Mouse (Mus musculus): ENCODE results near the gene Gm10273. TPM values are rescaled to one million over a fixed set of nuclear protein-coding genes. Genes with fewer than 3 reads are reported as not detected.
"Not testable (repeated sequence)": the region's sequence is repeated elsewhere in the genome, so short reads cannot be mapped to it uniquely, and the experiment has no call there.

Gene Gm10273
- polyA plus RNA-seq (2014; fragmentation: Nextera tagmentation; extraction: Ambion mirVana), result 2.8 and 3.4 TPM in 2 replicates

- not testable (repeated sequence) for ATAC-seq (ENCODE audit: low FRiP score, low TSS enrichment)
- 93% methylated on average over 12 of the region's 25 CpGs for WGBS
These were observed at the start of gene Gm10273 for GRCm38 (mm10) chr10:59395461-59395860. Gene Gm10273, plus strand, starts transcription at chr10:59395632.

GRCm38 (mm10) chr10:59346560-59346959 is 48.9 kb upstream of the Gm10273 start:
- no peak overlapping the region for H3K27ac ChIP-seq (ENCODE audit: low read depth, low read length)
- no peaks in the 10 kb centered on the region for H3K27me3 ChIP-seq (ENCODE audit: control insufficient read depth, insufficient read depth, low read length)
- 94% methylated on average over 2 of the region's 2 CpGs for WGBS
- H3K4me3 ChIP-seq (ENCODE audit: low read length), result no peak overlapping the region
- no peak overlapping the region for H3K9ac ChIP-seq (ENCODE audit: low read depth, low read length)
- no peak for ATAC-seq (ENCODE audit: low FRiP score, low TSS enrichment)
- H3K36me3 ChIP-seq (ENCODE audit: control insufficient read depth, insufficient read depth, low read length), result peaks cover 65% of the 10 kb centered on the region
- H3K9me3 ChIP-seq (ENCODE audit: control insufficient read depth, low read length), result no peaks in the 10 kb centered on the region
- no peaks in the 10 kb centered on the region for H3K4me1 ChIP-seq (ENCODE audit: control insufficient read depth, insufficient read depth, low read length)
- no peak overlapping the region for H3K4me2 ChIP-seq (replicated peaks; ENCODE audit: low read depth, low read length)

More at GRCm38 (mm10) chr10:59395461-59395860, at the start of gene Gm10273:
- not testable (repeated sequence) for H3K27ac ChIP-seq (ENCODE audit: low read depth, low read length); H3K4me3 ChIP-seq (ENCODE audit: low read length); H3K27me3 ChIP-seq (ENCODE audit: control insufficient read depth, insufficient read depth, low read length); H3K4me2 ChIP-seq (replicated peaks; ENCODE audit: low read depth, low read length); H3K4me1 ChIP-seq (ENCODE audit: control insufficient read depth, insufficient read depth, low read length); H3K9ac ChIP-seq (ENCODE audit: low read depth, low read length); H3K36me3 ChIP-seq (ENCODE audit: control insufficient read depth, insufficient read depth, low read length); H3K9me3 ChIP-seq (ENCODE audit: control insufficient read depth, low read length)

- WGBS, result 94% methylated on average over 9 of the region's 9 CpGs
- no peak for ATAC-seq (ENCODE audit: low FRiP score, low TSS enrichment)
- H3K27ac ChIP-seq (ENCODE audit: low read depth, low read length), result no peak overlapping the region
- H3K9ac ChIP-seq (ENCODE audit: low read depth, low read length), result no peak overlapping the region
- no peaks in the 10 kb centered on the region for H3K4me1 ChIP-seq (ENCODE audit: control insufficient read depth, insufficient read depth, low read length)
- no peak overlapping the region for H3K4me2 ChIP-seq (replicated peaks; ENCODE audit: low read depth, low read length)
- peaks cover 74% of the 10 kb centered on the region for H3K36me3 ChIP-seq (ENCODE audit: control insufficient read depth, insufficient read depth, low read length)
- H3K4me3 ChIP-seq (ENCODE audit: low read length), result no peak overlapping the region
- no peaks in the 10 kb centered on the region for H3K27me3 ChIP-seq (ENCODE audit: control insufficient read depth, insufficient read depth, low read length)
- H3K9me3 ChIP-seq (ENCODE audit: control insufficient read depth, low read length), result no peaks in the 10 kb centered on the region
These were observed 47.2 kb upstream of the Gm10273 start for GRCm38 (mm10) chr10:59348200-59348599.

GRCm38 (mm10) chr10:59349536-59349935 is 45.9 kb upstream of the Gm10273 start:
- Histone ChIP-seq H3K36me3 (ENCODE audit: control insufficient read depth, insufficient read depth, low read length) (peaks cover 69% of the 10 kb centered on the region), H3K9ac (ENCODE audit: low read depth, low read length) (no peak overlapping the region), H3K4me1 (ENCODE audit: control insufficient read depth, insufficient read depth, low read length) (no peaks in the 10 kb centered on the region), H3K9me3 (ENCODE audit: control insufficient read depth, low read length) (no peaks in the 10 kb centered on the region), H3K4me3 (ENCODE audit: low read length) (no peak overlapping the region), H3K27me3 (ENCODE audit: control insufficient read depth, insufficient read depth, low read length) (no peaks in the 10 kb centered on the region), H3K27ac (ENCODE audit: low read depth, low read length) (no peak overlapping the region), H3K4me2 (replicated peaks; ENCODE audit: low read depth, low read length) (no peak overlapping the region)
- 94% methylated on average over 2 of the region's 2 CpGs for WGBS
- ATAC-seq (ENCODE audit: low FRiP score, low TSS enrichment), result no peak

- no peaks in the 10 kb centered on the region for H3K4me1 ChIP-seq (ENCODE audit: control insufficient read depth, insufficient read depth, low read length)
- no peak overlapping the region for H3K9ac ChIP-seq (ENCODE audit: low read depth, low read length)
- ATAC-seq (ENCODE audit: low FRiP score, low TSS enrichment), result no peak
- 43% methylated on average over 1 of the region's 1 CpGs for WGBS
- no peak overlapping the region for H3K27ac ChIP-seq (ENCODE audit: low read depth, low read length)
- peaks cover 58% of the 10 kb centered on the region for H3K36me3 ChIP-seq (ENCODE audit: control insufficient read depth, insufficient read depth, low read length)
- no peak overlapping the region for H3K4me3 ChIP-seq (ENCODE audit: low read length)
- no peaks in the 10 kb centered on the region for H3K9me3 ChIP-seq (ENCODE audit: control insufficient read depth, low read length)
- H3K4me2 ChIP-seq (replicated peaks; ENCODE audit: low read depth, low read length), result no peak overlapping the region
- H3K27me3 ChIP-seq (ENCODE audit: control insufficient read depth, insufficient read depth, low read length), result no peaks in the 10 kb centered on the region
These were observed 42.4 kb upstream of the Gm10273 start for GRCm38 (mm10) chr10:59353065-59353464.

- H3K9ac ChIP-seq (ENCODE audit: low read depth, low read length), result no peak overlapping the region
- no peak overlapping the region for H3K4me2 ChIP-seq (replicated peaks; ENCODE audit: low read depth, low read length)
- no peaks in the 10 kb centered on the region for H3K9me3 ChIP-seq (ENCODE audit: control insufficient read depth, low read length)
- H3K4me3 ChIP-seq (ENCODE audit: low read length), result no peak overlapping the region
- peaks cover 49% of the 10 kb centered on the region for H3K36me3 ChIP-seq (ENCODE audit: control insufficient read depth, insufficient read depth, low read length)
- 83% methylated on average over 12 of the region's 12 CpGs for WGBS
- no peak for ATAC-seq (ENCODE audit: low FRiP score, low TSS enrichment)
- no peaks in the 10 kb centered on the region for H3K27me3 ChIP-seq (ENCODE audit: control insufficient read depth, insufficient read depth, low read length)
- H3K27ac ChIP-seq (ENCODE audit: low read depth, low read length), result no peak overlapping the region
- H3K4me1 ChIP-seq (ENCODE audit: control insufficient read depth, insufficient read depth, low read length), result no peaks in the 10 kb centered on the region
These were observed 41.3 kb upstream of the Gm10273 start for GRCm38 (mm10) chr10:59354120-59354519.

- H3K27me3 ChIP-seq (ENCODE audit: control insufficient read depth, insufficient read depth, low read length), result no peaks in the 10 kb centered on the region
- no peak overlapping the region for H3K4me3 ChIP-seq (ENCODE audit: low read length)
- no peaks in the 10 kb centered on the region for H3K4me1 ChIP-seq (ENCODE audit: control insufficient read depth, insufficient read depth, low read length)
- 39% methylated on average over 8 of the region's 8 CpGs for WGBS
- H3K9ac ChIP-seq (ENCODE audit: low read depth, low read length), result no peak overlapping the region
- H3K27ac ChIP-seq (ENCODE audit: low read depth, low read length), result no peak overlapping the region
- H3K9me3 ChIP-seq (ENCODE audit: control insufficient read depth, low read length), result no peaks in the 10 kb centered on the region
- peaks cover 47% of the 10 kb centered on the region for H3K36me3 ChIP-seq (ENCODE audit: control insufficient read depth, insufficient read depth, low read length)
- ATAC-seq (ENCODE audit: low FRiP score, low TSS enrichment), result no peak
- no peak overlapping the region for H3K4me2 ChIP-seq (replicated peaks; ENCODE audit: low read depth, low read length)
These were observed 40.4 kb upstream of the Gm10273 start for GRCm38 (mm10) chr10:59355020-59355419.

GRCm38 (mm10) chr10:59358744-59359143 is 36.7 kb upstream of the Gm10273 start:
- H3K4me1 ChIP-seq (ENCODE audit: control insufficient read depth, insufficient read depth, low read length), result no peaks in the 10 kb centered on the region
- no peak overlapping the region for H3K9ac ChIP-seq (ENCODE audit: low read depth, low read length)
- no peaks in the 10 kb centered on the region for H3K9me3 ChIP-seq (ENCODE audit: control insufficient read depth, low read length)
- no peak overlapping the region for H3K4me2 ChIP-seq (replicated peaks; ENCODE audit: low read depth, low read length)
- no peak overlapping the region for H3K4me3 ChIP-seq (ENCODE audit: low read length)
- ATAC-seq (ENCODE audit: low FRiP score, low TSS enrichment), result no peak
- peaks cover 45% of the 10 kb centered on the region for H3K36me3 ChIP-seq (ENCODE audit: control insufficient read depth, insufficient read depth, low read length)
- H3K27ac ChIP-seq (ENCODE audit: low read depth, low read length), result no peak overlapping the region
- H3K27me3 ChIP-seq (ENCODE audit: control insufficient read depth, insufficient read depth, low read length), result no peaks in the 10 kb centered on the region
- WGBS, result 93% methylated on average over 4 of the region's 4 CpGs

- Histone ChIP-seq H3K36me3 (ENCODE audit: control insufficient read depth, insufficient read depth, low read length) (peaks cover 61% of the 10 kb centered on the region), H3K9ac (ENCODE audit: low read depth, low read length) (no peak overlapping the region), H3K4me3 (ENCODE audit: low read length) (no peak overlapping the region), H3K27me3 (ENCODE audit: control insufficient read depth, insufficient read depth, low read length) (no peaks in the 10 kb centered on the region), H3K27ac (ENCODE audit: low read depth, low read length) (no peak overlapping the region), H3K4me1 (ENCODE audit: control insufficient read depth, insufficient read depth, low read length) (no peaks in the 10 kb centered on the region), H3K9me3 (ENCODE audit: control insufficient read depth, low read length) (no peaks in the 10 kb centered on the region), H3K4me2 (replicated peaks; ENCODE audit: low read depth, low read length) (no peak overlapping the region)
- 91% methylated on average over 2 of the region's 2 CpGs for WGBS
- ATAC-seq (ENCODE audit: low FRiP score, low TSS enrichment), result no peak
These were observed 32.2 kb upstream of the Gm10273 start for GRCm38 (mm10) chr10:59363208-59363607.
